Mouse (Mus musculus): ENCODE results near the gene Gusb.
A peak's percentile ranks its signal among the peaks of the same experiment; 100 is the strongest.

- peak; percentile 36; the same call in 1 of the 2 replicates for TF ChIP-seq POLR2A (IDR thresholded peaks at IDR 0.05; ENCODE audit: low read depth, low read length)
- TF ChIP-seq CTCF (IDR thresholded peaks at IDR 0.05; ENCODE audit: extremely low read depth, insufficient read length, insufficient replicate concordance, low read depth, low read length): no peak
Measured at GRCm38 (mm10) chr5:130002301-130003146, at the start of gene Gusb.

All from small intestine, adult 2 months (tissue).